Mouse (Mus musculus): ENCODE results near the gene Bpifb2. TPM values are rescaled to one million over a fixed set of nuclear protein-coding genes. Genes with fewer than 3 reads are reported as not detected.

Bpifb2 gene
- total and polyA plus RNA-seq, 3 experiments: not detected

- Histone ChIP-seq H3K79me2 (ENCODE audit: control insufficient read depth, insufficient read depth, low read length, poor library complexity) (no peaks in the 10 kb centered on the region), H3K4me3 (ENCODE audit: control insufficient read depth in 1 of 2, insufficient read depth in 1 of 2, low read depth in 2 of 2, low read length in 2 of 2) (no peak overlapping the region), H3K9me3 (replicated peaks; ENCODE audit: insufficient read depth, low read length) (no peaks in the 10 kb centered on the region), H3K4me1 (ENCODE audit: control insufficient read depth in 1 of 2, insufficient read depth in 2 of 2, low read length in 2 of 2) (no peaks in the 10 kb centered on the region), H3K36me3 (ENCODE audit: control insufficient read depth in 1 of 2, insufficient read depth in 2 of 2, low read length in 2 of 2) (no peaks in the 10 kb centered on the region), H3K27ac (ENCODE audit: control insufficient read depth, low read depth, low read length) (no peak overlapping the region), H3K9ac (ENCODE audit: control insufficient read depth, low read depth, low read length, poor library complexity, severe bottlenecking) (no peak overlapping the region), H3K27me3 (ENCODE audit: control insufficient read depth in 1 of 2, insufficient read depth in 2 of 2, low read length in 2 of 2) (no peaks in the 10 kb centered on the region)
- no peak for TF ChIP-seq BHLHE40 (IDR thresholded peaks at IDR 0.05; ENCODE audit: borderline replicate concordance, low read depth, low read length)
- TF ChIP-seq NRF1 (IDR thresholded peaks at IDR 0.05; ENCODE audit: insufficient read depth, low read depth, low read length, poor library complexity, severe bottlenecking): no peak
- no peak for TF ChIP-seq E2F4 (IDR thresholded peaks at IDR 0.05; ENCODE audit: borderline replicate concordance, low read depth, low read length)
- TF ChIP-seq CTCF (IDR thresholded peaks at IDR 0.05 in 2 of 3, conservative IDR thresholded peaks at IDR 0.05 in 1 of 3; ENCODE audit: control insufficient read depth in 1 of 3, insufficient read depth in 1 of 3, low read depth in 2 of 3, low read length in 3 of 3, poor library complexity in 1 of 3, severe bottlenecking in 1 of 3): no peak
- no peak for TF ChIP-seq ZKSCAN1 (IDR thresholded peaks at IDR 0.05; ENCODE audit: low read depth, low read length)
- no peak for TF ChIP-seq SMC3 (IDR thresholded peaks at IDR 0.05; ENCODE audit: low read depth, low read length)
- no peak for TF ChIP-seq RCOR1 (IDR thresholded peaks at IDR 0.05; ENCODE audit: low read depth, low read length)
- no peak for TF ChIP-seq EP300 (IDR thresholded peaks at IDR 0.05; ENCODE audit: low read depth in 1 of 2, low read length in 2 of 2)
- no peak for TF ChIP-seq ZNF384 (IDR thresholded peaks at IDR 0.05; ENCODE audit: low read depth, low read length)
- no peak for TF ChIP-seq SIN3A (IDR thresholded peaks at IDR 0.05; ENCODE audit: low read length)
- DNase-seq (ENCODE audit: low read depth, low spot score): no peak
Measured at GRCm38 (mm10) chr2:153860315-153860714, 14.5 kb upstream of the Bpifb2 start.

- TF ChIP-seq USF1 (IDR thresholded peaks at IDR 0.05; ENCODE audit: low read depth, low read length): no peak
- no peak for TF ChIP-seq KAT2A (conservative IDR thresholded peaks at IDR 0.05; ENCODE audit: low read depth, low read length)
- no peak for TF ChIP-seq RAD21 (IDR thresholded peaks at IDR 0.05; ENCODE audit: low read depth, low read length)
- no peak for TF ChIP-seq CHD1 (IDR thresholded peaks at IDR 0.05; ENCODE audit: low read depth, low read length)
- no peak for TF ChIP-seq NELFE (IDR thresholded peaks at IDR 0.05; ENCODE audit: low read depth, low read length)
- TF ChIP-seq GABPA (IDR thresholded peaks at IDR 0.05; ENCODE audit: low read depth, low read length): no peak
- no peak for TF ChIP-seq GATA1 (IDR thresholded peaks at IDR 0.05; ENCODE audit: low read depth, low read length)
- TF ChIP-seq MAFK (IDR thresholded peaks at IDR 0.05; ENCODE audit: borderline replicate concordance, low read depth, low read length): no peak
- TF ChIP-seq MAX (IDR thresholded peaks at IDR 0.05; ENCODE audit: low read length): no peak
- TF ChIP-seq SIN3A (IDR thresholded peaks at IDR 0.05; ENCODE audit: low read length): no peak
- TF ChIP-seq ETS1 (IDR thresholded peaks at IDR 0.05; ENCODE audit: low read depth, low read length): no peak
- TF ChIP-seq E2F4 (IDR thresholded peaks at IDR 0.05; ENCODE audit: borderline replicate concordance, low read depth, low read length): no peak
- no peak for TF ChIP-seq POLR2A (IDR thresholded peaks at IDR 0.05; ENCODE audit: control insufficient read depth in 1 of 2, insufficient read depth in 1 of 2, low read depth in 1 of 2, low read length in 2 of 2, poor library complexity in 1 of 2)
- no peak for TF ChIP-seq MYB (IDR thresholded peaks at IDR 0.05; ENCODE audit: low read depth, low read length)
- no peak for TF ChIP-seq TAL1 (IDR thresholded peaks at IDR 0.05; ENCODE audit: low read length)
- no peak for TF ChIP-seq RCOR1 (IDR thresholded peaks at IDR 0.05; ENCODE audit: low read depth, low read length)
- Histone ChIP-seq H3K27me3 (ENCODE audit: control insufficient read depth in 1 of 2, insufficient read depth in 2 of 2, low read length in 2 of 2) (no peaks in the 10 kb centered on the region), H3K79me2 (ENCODE audit: control insufficient read depth, insufficient read depth, low read length, poor library complexity) (no peaks in the 10 kb centered on the region), H3K9ac (ENCODE audit: control insufficient read depth, low read depth, low read length, poor library complexity, severe bottlenecking) (no peak overlapping the region), H3K9me3 (replicated peaks; ENCODE audit: insufficient read depth, low read length) (no peaks in the 10 kb centered on the region), H3K4me3 (ENCODE audit: control insufficient read depth in 1 of 2, insufficient read depth in 1 of 2, low read depth in 2 of 2, low read length in 2 of 2) (no peak overlapping the region), H3K36me3 (ENCODE audit: control insufficient read depth in 1 of 2, insufficient read depth in 2 of 2, low read length in 2 of 2) (no peaks in the 10 kb centered on the region), H3K4me1 (ENCODE audit: control insufficient read depth in 1 of 2, insufficient read depth in 2 of 2, low read length in 2 of 2) (no peaks in the 10 kb centered on the region), H3K27ac (ENCODE audit: control insufficient read depth, low read depth, low read length) (no peak overlapping the region)
- no peak for DNase-seq (ENCODE audit: low read depth, low spot score)
Measured at GRCm38 (mm10) chr2:153860715-153861114, 14.1 kb upstream of the Bpifb2 start.
